Mouse (Mus musculus): ENCODE data around the gene Trp53i11. TPM values are rescaled to one million over a fixed set of nuclear protein-coding genes. Genes with fewer than 3 reads are reported as not detected.

The Trp53i11 gene
- 69.6 and 92.8 TPM in 2 replicates for polyA plus RNA-seq (2012; rRNA removed)

DNA sequence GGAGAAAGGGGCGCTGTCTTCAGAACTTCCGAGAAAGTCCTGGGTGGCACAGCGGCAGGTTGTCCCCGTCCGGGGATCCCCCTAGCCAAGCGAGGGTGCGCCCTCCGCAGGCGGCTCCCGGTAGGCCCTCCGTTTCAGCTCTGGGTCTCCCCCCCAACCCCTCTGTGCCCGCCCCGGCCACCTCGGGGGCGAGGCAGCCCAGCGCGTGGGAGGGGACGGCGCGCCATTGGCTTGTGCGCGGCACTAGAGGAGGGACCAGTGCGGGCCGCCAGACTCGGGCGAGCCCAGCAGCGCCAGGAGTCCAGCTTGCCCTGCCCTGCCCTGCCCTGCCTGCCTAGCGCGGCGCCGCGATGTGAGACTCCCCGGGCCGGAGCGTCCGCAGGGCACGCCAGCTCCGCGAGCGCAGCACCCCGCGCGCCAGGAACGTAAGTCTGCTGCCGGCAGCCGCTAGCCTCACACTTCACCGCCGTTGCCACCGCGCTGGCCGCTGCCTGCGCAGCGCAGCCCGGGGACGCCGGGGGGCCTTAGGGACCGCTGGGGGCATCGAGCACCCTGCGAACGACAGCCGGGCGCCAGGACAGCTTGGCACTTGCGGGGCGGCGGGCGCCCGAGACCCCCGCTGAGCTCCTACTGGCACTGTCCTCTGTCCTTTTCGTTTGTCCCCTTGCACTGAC lies at the start of gene Trp53i11:
Gene Trp53i11, plus strand, starts transcription at position 226 of the 674 bp plus-strand sequence.
- DNase-seq (ENCODE audit: low read depth, low spot score): no peak
- under 1% methylated on average over 65 of the region's 69 CpGs for WGBS

GRCm38 (mm10) chr2:93139476-93139875 lies 47.9 kb upstream of the Trp53i11 start:
- 88% methylated on average over 7 of the region's 7 CpGs for WGBS
- no peak for DNase-seq (ENCODE audit: low read depth, low spot score)

DNA sequence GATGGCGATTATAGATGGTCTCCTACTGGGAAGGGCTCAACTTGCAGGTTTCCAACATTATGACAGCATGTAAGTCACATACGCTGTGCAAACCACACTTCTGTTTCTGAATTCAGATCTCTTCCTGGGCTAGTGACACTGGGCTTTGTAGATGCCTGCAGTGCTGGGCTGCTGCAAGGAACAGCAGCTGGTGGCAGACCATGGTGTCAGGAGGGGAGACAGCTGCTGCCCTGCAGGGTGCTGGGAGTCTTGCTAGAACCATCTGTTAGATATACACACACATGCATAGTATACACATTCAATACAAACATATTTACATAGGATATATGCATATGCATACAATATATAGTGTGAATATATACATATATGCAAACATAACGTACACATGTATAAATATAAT lies 46.0 kb upstream of the Trp53i11 start:
- 88% methylated on average over 3 of the region's 3 CpGs for WGBS

DNA sequence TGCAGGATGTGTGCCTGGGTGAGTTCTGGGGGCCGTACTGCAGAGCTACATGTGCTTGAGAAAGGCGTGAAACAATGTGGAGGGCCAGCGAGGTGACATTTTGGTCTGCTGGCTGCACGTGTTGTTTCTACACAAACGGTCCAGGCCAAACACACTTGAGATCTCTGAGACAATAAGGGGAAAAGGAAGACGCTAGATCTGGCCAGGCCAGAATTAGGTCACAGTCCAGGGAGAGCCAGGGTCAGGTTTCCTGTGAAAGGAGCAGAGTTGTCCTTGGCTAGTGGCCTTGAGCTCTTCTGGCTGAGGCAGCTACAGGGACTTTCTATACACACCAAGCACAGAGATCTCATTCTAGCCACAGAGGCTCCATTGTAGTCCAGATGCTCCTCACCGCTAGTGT lies 44.7 kb upstream of the Trp53i11 start:
- no peak for DNase-seq (ENCODE audit: low read depth, low spot score)
- WGBS: 69% methylated on average over 7 of the region's 7 CpGs

More for the DNA sequence above, 46.0 kb upstream of the Trp53i11 start:
- DNase-seq (ENCODE audit: low read depth, low spot score): no peak

GRCm38 (mm10) chr2:93144126-93144525 lies 43.2 kb upstream of the Trp53i11 start:
- WGBS: 44% methylated on average over 3 of the region's 3 CpGs
- no peak for DNase-seq (ENCODE audit: low read depth, low spot score)

GRCm38 (mm10) chr2:93150009-93150408 lies 37.3 kb upstream of the Trp53i11 start:
- no peak for DNase-seq (ENCODE audit: low read depth, low spot score)
- WGBS: 62% methylated on average over 2 of the region's 2 CpGs

DNA sequence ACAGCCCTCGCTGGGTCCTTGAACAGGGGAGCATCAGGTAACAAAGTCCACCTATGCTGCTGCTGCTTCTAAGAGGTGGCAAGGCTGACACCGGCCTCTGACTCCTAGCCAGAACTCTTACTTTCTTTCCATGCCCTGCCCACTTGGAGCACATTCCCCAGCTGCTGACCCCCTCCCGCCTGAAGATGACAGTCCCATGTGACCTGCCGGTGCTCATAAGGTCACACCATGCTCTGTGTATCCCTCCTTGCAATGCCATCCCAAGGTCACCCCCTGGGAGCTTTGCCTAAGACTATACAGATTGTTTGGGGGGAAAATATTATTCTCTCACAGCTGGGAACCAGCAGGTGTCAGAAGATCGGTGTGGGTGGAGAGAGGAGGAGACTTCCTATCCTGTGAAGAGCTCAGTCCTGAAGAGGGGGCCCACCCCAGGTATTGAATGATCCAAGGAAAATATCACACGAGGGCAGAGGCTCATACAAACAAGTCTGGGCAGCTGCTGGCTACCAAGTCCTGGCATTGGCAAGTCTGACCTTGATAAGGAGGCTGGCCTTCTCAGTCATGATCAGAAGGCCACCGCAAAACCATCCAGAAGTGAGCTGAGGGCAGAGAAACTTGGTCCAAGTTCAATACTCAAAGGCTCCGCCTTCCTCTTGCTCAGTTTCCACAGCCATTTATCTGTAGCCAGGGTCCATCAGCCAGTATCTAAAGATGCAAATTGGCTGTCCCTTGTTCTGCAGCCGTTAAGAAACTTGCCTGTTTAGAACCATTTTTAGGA lies 36.5 kb upstream of the Trp53i11 start:
- 57% methylated on average over 9 of the region's 9 CpGs for WGBS
- no peak for DNase-seq (ENCODE audit: low read depth, low spot score)

DNA sequence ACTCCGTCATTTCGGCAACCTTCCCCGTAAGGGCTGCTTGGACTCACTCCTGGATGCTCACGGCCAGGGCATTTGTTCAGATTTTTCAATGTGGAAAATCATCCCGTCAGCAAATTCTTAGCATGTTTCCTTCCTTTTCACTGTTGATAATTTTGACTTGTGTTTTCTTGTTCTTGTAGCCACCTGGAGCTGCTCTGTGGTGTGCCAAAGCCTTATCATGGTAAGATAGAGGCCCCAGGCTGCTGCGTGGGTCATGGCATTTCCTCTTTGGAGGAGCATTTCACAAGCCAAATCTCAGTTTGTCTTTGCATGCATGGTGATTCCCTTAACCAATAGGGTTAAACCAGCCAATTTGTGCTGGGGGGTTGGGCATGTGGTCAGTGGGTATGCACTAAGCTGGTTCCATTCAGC lies 35.2 kb upstream of the Trp53i11 start:
- DNase-seq (ENCODE audit: low read depth, low spot score): no peak
- WGBS: 78% methylated on average over 6 of the region's 6 CpGs

GRCm38 (mm10) chr2:93152883-93153491 lies 34.4 kb upstream of the Trp53i11 start:
- WGBS: 34% methylated on average over 7 of the region's 7 CpGs
- no peak for DNase-seq (ENCODE audit: low read depth, low spot score)

- no peak for DNase-seq (ENCODE audit: low read depth, low spot score)
- WGBS: 94% methylated on average over 1 of the region's 1 CpGs
Observed at GRCm38 (mm10) chr2:93153833-93154232, 33.5 kb upstream of the Trp53i11 start.

DNA sequence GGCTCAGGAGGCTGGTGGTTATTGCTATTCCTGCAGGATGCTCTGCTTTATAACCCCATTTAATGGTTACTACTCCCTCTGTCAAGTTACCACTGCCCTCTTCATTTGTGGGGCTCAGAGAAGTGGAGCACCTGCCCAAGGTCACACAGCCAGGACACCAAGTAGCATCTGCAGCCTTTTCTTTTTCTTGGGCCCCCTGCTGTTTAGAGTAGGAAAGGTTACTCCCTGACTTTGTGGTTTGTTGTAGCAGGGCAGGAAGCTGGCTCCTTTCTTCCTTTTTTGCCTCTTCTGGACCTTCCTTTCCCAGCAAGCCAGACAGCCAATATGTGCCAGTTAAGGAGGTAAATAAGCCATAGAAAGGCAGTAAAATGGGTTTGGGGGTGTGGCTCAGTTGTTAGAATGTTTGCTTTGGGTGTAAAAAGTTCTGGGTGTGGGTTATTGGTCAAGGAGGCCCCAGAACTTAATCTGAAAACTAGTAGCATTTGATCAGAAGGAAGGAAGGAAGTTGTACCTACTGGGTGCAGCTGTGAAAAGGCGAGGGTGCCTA lies 32.8 kb upstream of the Trp53i11 start:
- peak; percentile 97 for DNase-seq (ENCODE audit: low read depth, low spot score)
- 21% methylated on average over 1 of the region's 1 CpGs for WGBS

- no peak for DNase-seq (ENCODE audit: low read depth, low spot score)
- 95% methylated on average over 4 of the region's 4 CpGs for WGBS
Observed at GRCm38 (mm10) chr2:93160467-93161035, 26.8 kb upstream of the Trp53i11 start.

GRCm38 (mm10) chr2:93161914-93162664 lies 25.3 kb upstream of the Trp53i11 start:
- 49% methylated on average over 7 of the region's 7 CpGs for WGBS
- no peak for DNase-seq (ENCODE audit: low read depth, low spot score)

GRCm38 (mm10) chr2:93162791-93163190 lies 24.6 kb upstream of the Trp53i11 start:
- 36% methylated on average over 4 of the region's 4 CpGs for WGBS
- no peak for DNase-seq (ENCODE audit: low read depth, low spot score)

DNA sequence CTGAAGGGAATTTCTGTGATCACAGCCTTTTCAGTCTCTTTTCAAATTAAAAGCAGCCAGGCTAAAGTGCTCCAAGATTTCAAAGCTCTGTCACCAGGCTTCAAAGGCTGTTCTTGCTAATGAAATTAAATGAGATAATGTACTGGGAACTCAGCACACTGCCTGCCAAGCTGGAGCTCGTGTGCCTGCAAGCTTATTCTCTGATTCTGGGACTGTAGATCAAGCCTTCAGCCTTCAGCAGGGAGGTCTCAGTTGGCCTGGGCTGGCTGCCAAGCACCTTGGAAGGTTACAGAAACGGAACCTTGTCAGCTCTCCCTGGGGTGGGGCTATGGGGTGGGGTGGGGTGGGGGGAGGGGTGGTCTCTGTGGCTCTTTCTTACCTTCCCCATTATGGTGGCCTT lies 24.0 kb upstream of the Trp53i11 start:
- WGBS: 8% methylated on average over 2 of the region's 2 CpGs
- no peak for DNase-seq (ENCODE audit: low read depth, low spot score)

DNA sequence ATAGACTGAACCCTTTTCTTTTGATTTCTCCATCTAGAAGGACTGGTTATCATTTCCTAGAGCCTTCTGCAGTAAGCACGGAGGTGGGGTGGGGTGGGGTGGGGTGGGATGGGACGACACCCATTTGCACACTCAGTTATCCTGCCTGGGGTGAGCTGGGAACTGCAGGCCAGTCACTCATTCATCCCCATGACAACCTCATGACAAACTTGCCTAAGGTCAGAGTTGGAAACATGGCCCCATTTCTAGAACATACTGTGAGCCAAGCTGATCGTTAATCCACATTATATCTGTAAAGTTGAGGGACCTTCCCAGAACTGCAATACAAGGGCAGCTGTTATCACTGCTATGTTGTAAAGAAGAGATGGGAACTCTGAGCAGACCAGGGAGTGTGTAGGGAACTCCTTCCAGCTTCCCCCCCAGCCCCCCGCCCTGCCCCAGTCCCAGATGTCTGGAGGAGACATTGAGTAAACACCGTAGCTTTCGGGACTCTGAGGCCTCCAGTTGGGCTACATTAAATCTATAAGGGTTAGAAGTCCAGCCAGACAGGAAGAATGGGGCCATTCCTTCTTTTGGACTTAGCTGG lies 23.5 kb upstream of the Trp53i11 start:
- WGBS: 30% methylated on average over 6 of the region's 6 CpGs
- DNase-seq (ENCODE audit: low read depth, low spot score): no peak

DNA sequence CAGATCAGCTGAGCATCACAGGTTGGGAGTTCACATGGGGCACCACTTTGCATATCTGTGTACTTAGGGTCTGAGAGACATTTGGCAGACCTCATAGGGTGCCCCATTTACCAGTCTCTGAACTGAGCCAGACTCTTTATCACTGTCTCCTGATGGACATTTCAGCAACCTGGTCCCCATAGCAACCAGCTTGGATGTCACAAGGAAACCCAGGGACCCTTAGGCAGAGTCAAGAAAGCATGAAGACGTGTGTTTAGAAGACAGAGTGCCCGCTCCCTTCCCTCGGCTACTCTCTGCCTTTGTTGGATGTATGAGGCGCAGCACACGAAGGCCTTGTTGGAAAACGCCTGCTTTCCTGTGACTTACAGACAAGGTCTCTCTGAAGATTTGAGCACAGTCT lies 21.1 kb upstream of the Trp53i11 start:
- no peak for DNase-seq (ENCODE audit: low read depth, low spot score)
- 93% methylated on average over 6 of the region's 6 CpGs for WGBS

- WGBS: 79% methylated on average over 14 of the region's 14 CpGs
- no peak for DNase-seq (ENCODE audit: low read depth, low spot score)
Observed at GRCm38 (mm10) chr2:93166734-93167406, 20.5 kb upstream of the Trp53i11 start.
